Mouse (Mus musculus) forebrain, embryonic 15.5 days (tissue): Measurements from ENCODE around the gene Map3k6. TPM values are rescaled to one million over a fixed set of nuclear protein-coding genes. Genes with fewer than 3 reads are reported as not detected.

Experiments used
- ATAC-seq: fragments of 200-750 bp; cut with Nextera tagmentation; replicated peaks from 2 replicates; pipeline ENCODE4 v1.8.0; 2017; ENCODE audit warnings: mild to moderate bottlenecking, moderate TSS enrichment, moderate library complexity
- H3K27ac ChIP-seq: fragments of 300-500 bp; sonication (generic); replicated peaks from 2 replicates; pipeline ENCODE4 v1.5.1; 2015; ENCODE audit warnings: mild to moderate bottlenecking, inconsistent platforms
- H3K27me3 ChIP-seq: fragments of 300-500 bp; sonication (generic); 2 replicates; pipeline ENCODE4 v1.6.1; 2015; ENCODE audit warnings: inconsistent platforms
- H3K36me3 ChIP-seq: fragments of 300-500 bp; sonication (generic); 2 replicates; pipeline ENCODE4 v1.6.1; 2015; ENCODE audit warnings: mild to moderate bottlenecking, inconsistent platforms
- H3K4me1 ChIP-seq: fragments of 300-500 bp; sonication (generic); 2 replicates; pipeline ENCODE4 v1.6.1; 2015; ENCODE audit warnings: inconsistent platforms
- H3K4me2 ChIP-seq: fragments of 300-500 bp; sonication (generic); replicated peaks from 2 replicates; pipeline ENCODE4 v1.6.1; 2015; ENCODE audit warnings: mild to moderate bottlenecking, inconsistent platforms
- H3K4me3 ChIP-seq: fragments of 300-500 bp; sonication (generic); 2 replicates; pipeline ENCODE4 v1.5.1; 2015; ENCODE audit warnings: mild to moderate bottlenecking, inconsistent platforms
- H3K9ac ChIP-seq: fragments of 300-500 bp; sonication (generic); replicated peaks from 2 replicates; pipeline ENCODE4 v1.6.1; 2015; ENCODE audit warnings: mild to moderate bottlenecking, inconsistent platforms
- H3K9me3 ChIP-seq: fragments of 300-500 bp; sonication (generic); 2 replicates; pipeline ENCODE4 v1.6.1; 2016; ENCODE audit warnings: inconsistent platforms
- WGBS: fragments of 180-500 bp; shearing (Covaris S2); methylation state at CpG from one replicate; pipeline ENCODE4 v1.1.7; 2015; ENCODE audit warnings: mixed read lengths; 5-methylcytosine and 5-hydroxymethylcytosine counted together
- polyA plus RNA-seq: library from polyadenylated mRNA; unstranded; fragments of >200 nt; fragmentation: Nextera tagmentation; extraction: Ambion mirVana; gene quantifications from 2 replicates; pipeline ENCODE4 v1.2.1, GENCODE M21; 2015

Gene Map3k6
- polyA plus RNA-seq, 1 experiment from 2014 or later: 1.7 TPM

DNA sequence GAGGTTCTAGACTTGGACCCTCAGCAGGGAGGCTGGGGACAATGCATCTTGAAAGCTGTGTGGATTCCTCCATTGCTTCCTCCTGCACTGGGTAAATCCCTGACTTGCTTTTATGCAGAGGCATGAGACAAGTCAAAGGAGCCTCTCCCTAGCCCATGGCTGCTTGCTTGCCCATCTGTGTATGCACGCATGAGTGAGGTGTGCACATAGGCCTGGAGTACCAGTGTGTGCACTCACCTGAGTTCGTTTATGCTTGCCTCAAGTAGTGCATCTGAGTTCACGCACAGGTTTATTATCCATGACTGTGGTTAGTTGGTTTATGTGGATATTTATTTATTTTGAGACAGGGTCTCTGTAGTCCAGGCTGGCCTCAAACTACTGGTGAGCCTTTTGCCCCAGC is 38.4 kb upstream of the Map3k6 start:
- 95% methylated on average over 3 of the region's 3 CpGs for WGBS
- H3K9ac ChIP-seq: no peak overlapping the region
- H3K9me3 ChIP-seq: no peaks in the 10 kb centered on the region
- no peak overlapping the region for H3K4me3 ChIP-seq
- H3K27ac ChIP-seq: no peak overlapping the region
- no peak overlapping the region for H3K4me2 ChIP-seq
- no peaks in the 10 kb centered on the region for H3K27me3 ChIP-seq
- peaks cover 51% of the 10 kb centered on the region for H3K4me1 ChIP-seq
- no peak for ATAC-seq
- H3K36me3 ChIP-seq: no peaks in the 10 kb centered on the region

DNA sequence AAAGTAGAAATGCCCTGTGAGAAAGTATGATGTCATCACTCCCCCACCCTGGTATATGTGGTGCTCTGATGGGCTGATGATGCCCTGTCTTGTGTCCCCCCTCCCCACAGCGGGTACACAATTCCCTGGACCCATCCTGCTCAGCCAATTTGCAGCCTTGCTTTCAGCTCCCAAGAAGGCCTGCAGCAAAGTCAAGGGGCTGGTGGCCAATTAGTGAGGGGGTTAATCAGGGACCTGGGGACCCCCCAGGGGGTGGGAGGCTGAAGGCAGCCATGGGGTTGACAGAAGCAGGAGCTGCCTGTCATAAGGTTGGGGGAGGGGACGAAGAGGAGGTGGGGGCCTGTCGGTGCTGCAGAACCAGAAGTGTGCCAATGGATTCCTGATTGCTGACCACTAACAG is 37.0 kb upstream of the Map3k6 start:
- Histone ChIP-seq H3K27me3 (no peaks in the 10 kb centered on the region), H3K9me3 (no peaks in the 10 kb centered on the region), H3K4me1 (peaks cover 37% of the 10 kb centered on the region), H3K36me3 (no peaks in the 10 kb centered on the region), H3K27ac (no peak overlapping the region), H3K4me2 (no peak overlapping the region), H3K4me3 (no peak overlapping the region), H3K9ac (no peak overlapping the region)
- no peak for ATAC-seq
- 56% methylated on average over 3 of the region's 3 CpGs for WGBS

DNA sequence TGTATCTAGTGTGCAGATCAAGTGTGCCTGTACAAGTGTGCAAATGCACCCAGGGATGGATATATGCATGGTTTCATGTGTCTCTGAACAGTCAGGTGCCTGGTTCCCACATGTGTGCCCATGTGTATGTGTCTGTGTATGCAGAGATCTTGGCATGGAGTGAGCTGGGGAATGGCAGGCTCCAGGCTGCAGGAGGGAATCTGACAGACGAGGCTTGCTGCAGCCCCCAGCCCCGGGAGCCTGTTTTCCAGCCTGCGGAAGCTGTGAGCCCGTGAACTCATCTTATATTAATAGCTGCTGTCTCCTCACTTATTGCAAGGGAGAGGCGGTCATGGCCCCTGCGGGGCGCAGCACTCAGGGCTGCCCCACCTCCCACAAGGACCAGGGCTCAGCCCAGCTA is 36.2 kb upstream of the Map3k6 start:
- Histone ChIP-seq H3K27ac (peak overlapping the region; percentile 78), H3K9ac (no peak overlapping the region)

DNA sequence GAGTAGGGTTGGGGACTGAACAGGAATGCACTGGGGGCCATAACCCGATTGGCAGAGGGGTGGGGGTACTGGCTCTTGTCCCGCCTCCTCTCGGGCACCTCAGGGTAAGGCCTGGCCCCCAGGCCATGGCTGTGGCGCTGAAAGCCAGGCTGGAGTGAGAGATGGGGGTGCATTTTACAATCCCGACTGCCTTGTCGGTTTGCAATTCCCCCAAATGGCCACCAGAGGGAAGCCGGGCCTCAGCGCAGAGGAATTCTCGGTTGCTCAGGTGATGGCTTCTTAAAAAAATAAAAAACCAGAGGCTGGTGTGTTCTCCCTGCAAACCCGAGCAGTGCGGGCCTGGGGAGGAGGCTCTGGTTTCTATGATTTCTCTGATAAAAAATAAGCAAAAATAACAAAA is 31.3 kb upstream of the Map3k6 start:
- Histone ChIP-seq H3K27ac (no peak overlapping the region), H3K27me3 (peaks cover 16% of the 10 kb centered on the region; the same call in 1 of the 2 replicates), H3K4me2 (no peak overlapping the region), H3K9me3 (no peaks in the 10 kb centered on the region), H3K36me3 (no peaks in the 10 kb centered on the region), H3K9ac (no peak overlapping the region), H3K4me1 (peaks cover 25% of the 10 kb centered on the region), H3K4me3 (no peak overlapping the region)
- no peak; the same call in 1 of the 2 replicates for ATAC-seq
- 5% methylated on average over 11 of the region's 11 CpGs for WGBS

More for the DNA sequence above, 36.2 kb upstream of the Map3k6 start:
- WGBS: 57% methylated on average over 7 of the region's 7 CpGs
- no peaks in the 10 kb centered on the region for H3K27me3 ChIP-seq
- no peak overlapping the region for H3K4me3 ChIP-seq
- no peak overlapping the region for H3K4me2 ChIP-seq
- no peaks in the 10 kb centered on the region for H3K9me3 ChIP-seq
- no peaks in the 10 kb centered on the region for H3K36me3 ChIP-seq
- ATAC-seq: no peak
- H3K4me1 ChIP-seq: peaks cover 30% of the 10 kb centered on the region

DNA sequence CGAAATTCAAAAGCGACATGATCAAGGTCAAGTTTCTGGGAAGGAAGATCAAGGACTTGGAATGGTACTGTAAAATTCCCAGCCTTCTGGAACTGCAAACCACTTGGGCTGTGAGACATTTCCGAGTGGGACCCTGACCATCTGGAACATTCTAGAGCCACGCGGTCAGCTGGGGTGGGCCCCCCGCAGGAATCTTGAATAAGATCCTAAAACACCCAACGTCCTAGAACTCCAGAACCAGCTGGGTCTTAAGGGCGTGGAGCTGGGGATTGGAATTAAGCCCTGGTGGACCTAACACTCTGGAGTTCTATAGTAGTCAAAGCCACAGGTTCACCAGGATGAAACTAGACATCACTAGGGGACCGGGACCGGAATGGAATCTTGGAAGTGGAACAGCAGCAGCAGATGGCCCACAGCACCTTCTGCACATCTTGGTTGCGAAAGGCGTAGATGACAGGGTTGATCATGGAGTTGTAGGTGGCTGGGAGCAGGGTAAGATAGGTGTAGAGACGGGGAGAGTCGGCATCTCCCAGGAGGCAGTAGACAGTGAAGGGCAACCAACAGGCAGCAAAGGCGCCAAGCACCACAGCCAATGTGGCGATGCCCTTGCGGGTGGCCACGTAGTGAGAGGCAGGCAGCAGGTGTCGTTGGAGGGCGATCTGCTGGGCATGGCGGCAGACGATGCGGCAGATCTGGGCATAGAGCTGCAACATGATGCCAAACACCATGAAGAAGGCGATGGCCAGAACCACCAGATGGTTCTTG is 30.4 kb upstream of the Map3k6 start:
- no peaks in the 10 kb centered on the region for H3K9me3 ChIP-seq
- H3K36me3 ChIP-seq: no peaks in the 10 kb centered on the region
- 93% methylated on average over 24 of the region's 24 CpGs for WGBS
- H3K4me3 ChIP-seq: no peak overlapping the region
- H3K4me2 ChIP-seq: no peak overlapping the region
- peaks cover 18% of the 10 kb centered on the region; the same call in 1 of the 2 replicates for H3K27me3 ChIP-seq
- peaks cover 17% of the 10 kb centered on the region for H3K4me1 ChIP-seq
- H3K9ac ChIP-seq: no peak overlapping the region
- no peak for ATAC-seq
- H3K27ac ChIP-seq: no peak overlapping the region

DNA sequence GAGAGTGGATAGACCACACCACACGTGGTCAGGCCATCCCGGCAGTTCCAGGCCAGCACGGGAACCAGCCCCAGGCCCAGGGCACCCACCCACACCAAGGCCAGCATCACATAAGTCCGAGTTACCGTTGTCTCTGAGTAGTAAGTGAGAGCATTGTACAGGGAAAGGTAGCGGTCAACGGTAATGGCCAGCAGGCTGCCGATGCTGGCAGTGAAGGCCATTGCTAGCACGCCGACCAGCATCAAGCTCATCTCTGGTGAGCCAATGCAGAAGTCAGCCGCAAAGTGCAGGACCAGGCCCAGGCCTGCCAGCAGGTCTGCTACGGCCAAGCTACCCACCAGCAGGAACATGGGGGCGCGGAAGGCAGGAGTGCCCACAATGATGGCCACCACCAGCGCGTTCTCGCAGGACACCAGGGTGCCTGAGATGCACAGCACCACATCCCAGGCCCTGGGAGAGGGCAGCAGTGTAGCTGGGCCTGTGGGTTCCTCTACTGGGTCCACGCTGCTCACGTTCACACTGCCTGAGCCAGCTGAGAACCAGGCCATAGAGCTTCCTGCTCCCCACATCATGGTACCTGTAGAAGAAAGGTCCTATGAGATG is 29.7 kb upstream of the Map3k6 start:
- ATAC-seq: no peak
- H3K27ac ChIP-seq: no peak overlapping the region
- WGBS: 88% methylated on average over 19 of the region's 19 CpGs
- H3K4me3 ChIP-seq: no peak overlapping the region
- no peaks in the 10 kb centered on the region for H3K36me3 ChIP-seq
- H3K4me2 ChIP-seq: no peak overlapping the region
- H3K4me1 ChIP-seq: peaks cover 17% of the 10 kb centered on the region
- H3K27me3 ChIP-seq: peaks cover 20% of the 10 kb centered on the region; the same call in 1 of the 2 replicates
- no peaks in the 10 kb centered on the region for H3K9me3 ChIP-seq
- no peak overlapping the region for H3K9ac ChIP-seq

DNA sequence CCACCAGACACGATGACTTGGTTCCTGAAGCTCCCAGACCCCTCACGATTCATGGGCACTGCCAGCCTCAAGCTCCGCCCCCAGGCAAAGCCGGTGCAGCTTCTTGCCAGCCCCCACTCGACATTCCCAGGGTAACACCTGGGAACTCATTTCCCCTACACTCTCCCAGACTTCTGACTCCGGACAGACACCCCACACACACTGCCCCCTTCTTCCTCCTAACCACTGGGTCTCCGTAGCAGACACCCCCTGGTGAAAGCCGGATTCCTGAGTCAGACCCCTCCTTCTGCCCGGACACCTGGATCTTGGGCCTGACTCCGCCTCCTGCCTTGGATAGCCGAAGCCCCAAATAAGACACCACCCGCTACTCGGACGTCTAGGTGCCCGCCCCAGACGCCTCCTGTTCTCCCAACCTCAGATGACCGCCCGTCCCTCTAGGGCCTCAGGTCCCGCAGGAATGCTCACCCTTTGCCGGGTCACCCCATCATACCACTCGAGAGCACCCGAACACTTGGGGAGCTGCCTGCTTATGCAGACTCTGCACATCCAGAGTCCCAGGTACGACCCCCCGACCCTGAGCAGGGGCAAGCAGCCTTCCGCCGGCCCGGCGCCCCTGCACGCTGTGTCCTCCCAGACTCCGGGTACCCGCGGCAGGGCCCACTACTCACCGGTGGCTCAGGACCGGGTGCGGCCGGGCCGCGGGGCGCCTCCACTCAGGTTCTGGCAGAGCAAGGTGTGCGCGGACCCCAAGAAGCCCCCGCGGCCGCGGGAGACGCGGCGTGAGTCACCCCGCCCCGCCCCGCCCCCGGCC is 28.7 kb upstream of the Map3k6 start, which contains the start of the genes Cd164l2 and Gpr3:
Cd164l2 (plus strand) TSS at position 381 of the 811 bp plus-strand sequence.
Gpr3 (minus strand) TSS at position 786 of the 811 bp plus-strand sequence.
- Histone ChIP-seq H3K4me2 (peak within 1 kb of the TSS; percentile 99), H3K27me3 (peaks cover 20% of the 10 kb centered on the region; the same call in 1 of the 2 replicates)

DNA sequence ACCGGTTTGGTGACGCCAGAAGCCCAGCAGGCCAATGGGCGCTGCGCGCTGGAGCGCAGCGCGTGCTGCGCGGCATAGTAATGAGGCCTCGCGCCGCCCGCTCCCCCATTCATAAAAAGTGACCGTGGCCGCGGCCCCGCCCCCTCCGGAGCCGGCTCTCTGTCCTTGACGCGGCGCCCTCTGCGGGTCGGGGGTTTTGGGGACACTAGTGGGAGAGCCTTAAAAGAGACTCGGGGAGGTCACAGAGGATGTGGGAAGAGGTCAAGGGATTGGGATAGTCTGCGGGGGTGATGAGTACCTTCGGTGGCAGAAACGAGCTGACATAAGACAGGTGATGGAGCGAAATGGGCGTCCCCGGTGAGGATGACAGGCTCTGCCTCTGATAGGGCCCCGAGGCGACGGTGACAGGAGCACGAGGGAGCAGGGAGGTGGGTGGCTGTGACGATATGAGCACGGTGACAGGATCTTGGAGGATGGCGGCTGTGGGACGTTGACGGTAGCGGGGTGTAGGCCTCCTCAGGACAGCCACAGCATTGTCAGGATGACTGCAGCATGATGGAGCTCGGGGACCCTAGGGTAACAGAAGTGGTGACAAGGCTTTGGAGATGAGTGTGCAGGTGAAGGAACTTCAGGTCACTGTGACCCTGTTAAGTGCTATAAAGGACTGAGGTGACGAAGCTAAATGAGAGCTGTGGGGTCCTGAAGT is 27.9 kb upstream of the Map3k6 start:
- peak overlapping the region; percentile 62 for H3K9ac ChIP-seq
- ATAC-seq: peak; percentile 88
- 1% methylated on average over 38 of the region's 44 CpGs for WGBS
- H3K4me1 ChIP-seq: peaks cover 17% of the 10 kb centered on the region
- no peaks in the 10 kb centered on the region for H3K9me3 ChIP-seq
- H3K27me3 ChIP-seq: peaks cover 20% of the 10 kb centered on the region; the same call in 1 of the 2 replicates
- peak overlapping the region; percentile 99 for H3K4me2 ChIP-seq
- no peak overlapping the region for H3K27ac ChIP-seq
- peak overlapping the region; percentile 51 for H3K4me3 ChIP-seq
- no peaks in the 10 kb centered on the region for H3K36me3 ChIP-seq

More for the DNA sequence above, 28.7 kb upstream of the Map3k6 start, which contains the start of the genes Cd164l2 and Gpr3:
- H3K4me1 ChIP-seq: peaks cover 17% of the 10 kb centered on the region
- no peaks in the 10 kb centered on the region for H3K36me3 ChIP-seq
- H3K27ac ChIP-seq: no peak within 1 kb of the TSS
- ATAC-seq: peak; percentile 71
- peak within 1 kb of the TSS; percentile 62 for H3K9ac ChIP-seq
- H3K4me3 ChIP-seq: peak within 1 kb of the TSS; percentile 51
- no peaks in the 10 kb centered on the region for H3K9me3 ChIP-seq
- 1% methylated on average over 52 of the region's 52 CpGs for WGBS

DNA sequence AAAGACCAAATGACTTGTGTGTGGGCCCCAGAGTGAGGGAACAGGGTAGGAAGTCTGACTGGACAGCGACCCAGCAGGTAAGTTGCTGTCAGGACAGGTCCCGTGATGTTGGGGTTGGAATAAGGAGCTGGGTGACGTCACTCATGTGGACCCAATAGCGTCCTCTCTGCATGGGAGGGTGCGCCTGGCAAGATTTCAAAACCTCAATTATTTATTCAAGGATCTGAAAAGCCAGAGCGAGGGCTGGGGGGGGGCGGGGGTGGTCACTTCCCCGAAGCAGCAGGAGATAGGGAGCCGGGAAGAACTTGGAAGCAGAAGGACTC is 27.4 kb upstream of the Map3k6 start:
- no peaks in the 10 kb centered on the region for H3K36me3 ChIP-seq
- H3K27me3 ChIP-seq: peaks cover 20% of the 10 kb centered on the region; the same call in 1 of the 2 replicates
- no peak overlapping the region; the same call in 1 of the 2 replicates for H3K9ac ChIP-seq
- peaks cover 17% of the 10 kb centered on the region for H3K4me1 ChIP-seq
- H3K4me3 ChIP-seq: peak overlapping the region; percentile 51
- no peaks in the 10 kb centered on the region for H3K9me3 ChIP-seq
- WGBS: 0% methylated on average over 9 of the region's 9 CpGs
- peak overlapping the region; percentile 99 for H3K4me2 ChIP-seq
- ATAC-seq: no peak
- H3K27ac ChIP-seq: no peak overlapping the region

DNA sequence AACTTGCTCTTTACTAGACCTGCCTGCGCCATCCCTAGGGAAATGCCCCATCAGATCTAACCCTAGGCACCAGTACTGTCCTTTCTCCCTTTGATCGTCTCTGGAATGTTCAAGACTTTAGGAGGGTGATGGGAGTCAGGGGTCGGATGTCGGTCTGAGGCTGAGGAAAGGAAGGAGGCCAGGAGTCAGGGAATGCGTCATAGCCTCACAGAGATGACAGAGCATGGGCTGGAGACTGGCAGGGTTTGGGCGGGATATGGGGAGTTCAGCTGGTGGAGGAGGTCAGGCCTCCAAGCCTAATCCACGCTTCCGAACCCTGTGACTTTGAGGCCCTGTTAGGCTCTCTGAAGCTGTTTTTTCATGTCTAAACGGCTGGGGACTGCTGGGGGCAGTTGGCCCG is 27.0 kb upstream of the Map3k6 start:
- H3K4me3 ChIP-seq: no peak overlapping the region
- 10% methylated on average over 10 of the region's 10 CpGs for WGBS
- ATAC-seq: no peak

DNA sequence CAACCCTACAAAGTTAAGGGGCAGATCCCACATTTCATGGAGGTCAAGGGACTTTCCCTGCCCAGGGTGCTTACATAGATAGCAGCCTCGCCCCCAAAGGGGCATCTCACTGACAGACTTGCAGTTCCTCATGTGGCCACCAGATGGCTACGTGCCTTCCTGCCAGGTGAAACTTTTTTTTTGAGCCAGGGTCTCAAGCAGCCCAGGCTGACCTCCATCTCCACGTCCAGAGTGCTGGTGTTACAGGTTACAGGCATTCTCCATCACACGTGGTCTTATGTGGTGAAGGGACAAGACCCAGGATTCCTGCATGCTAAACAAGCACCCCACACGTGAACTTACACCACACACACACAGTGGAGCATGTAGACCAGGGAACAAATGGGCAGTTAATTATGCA is 23.0 kb upstream of the Map3k6 start:
- H3K27ac ChIP-seq: no peak overlapping the region
- WGBS: 1% methylated on average over 5 of the region's 5 CpGs
- H3K36me3 ChIP-seq: no peaks in the 10 kb centered on the region
- no peak overlapping the region for H3K4me3 ChIP-seq
- ATAC-seq: 0 out of 2 replicates have a peak, but pooled peaks have one; percentile 40
- peaks cover 22% of the 10 kb centered on the region for H3K27me3 ChIP-seq
- no peak overlapping the region for H3K9ac ChIP-seq
- H3K4me1 ChIP-seq: peaks cover 15% of the 10 kb centered on the region
- no peak overlapping the region for H3K4me2 ChIP-seq
- H3K9me3 ChIP-seq: no peaks in the 10 kb centered on the region

More for the DNA sequence above, 27.0 kb upstream of the Map3k6 start:
- Histone ChIP-seq H3K27me3 (peaks cover 20% of the 10 kb centered on the region; the same call in 1 of the 2 replicates), H3K4me1 (peaks cover 17% of the 10 kb centered on the region), H3K4me2 (peak overlapping the region; percentile 99), H3K36me3 (no peaks in the 10 kb centered on the region), H3K9me3 (no peaks in the 10 kb centered on the region), H3K9ac (no peak overlapping the region), H3K27ac (no peak overlapping the region)
